Mouse (Mus musculus) kidney, adult 2 months (tissue): ENCODE results near the gene Kcnj15.

Source experiments
- CTCF ChIP-seq: fragments of 200-500 bp; conservative IDR thresholded peaks from 2 replicates; pipeline ENCODE4 v1.5.1; 2011; ENCODE audit warnings: low read depth, mild to moderate bottlenecking, control low read depth, low read length, moderate library complexity, mixed read lengths; ENCODE audit not compliant: insufficient read depth, insufficient read length
- POLR2A ChIP-seq: fragments of 200-500 bp; IDR thresholded peaks from one replicate; pipeline ENCODE4 v1.6.1; 2011; ENCODE audit warnings: low read depth, low read length, control low read depth

DNA sequence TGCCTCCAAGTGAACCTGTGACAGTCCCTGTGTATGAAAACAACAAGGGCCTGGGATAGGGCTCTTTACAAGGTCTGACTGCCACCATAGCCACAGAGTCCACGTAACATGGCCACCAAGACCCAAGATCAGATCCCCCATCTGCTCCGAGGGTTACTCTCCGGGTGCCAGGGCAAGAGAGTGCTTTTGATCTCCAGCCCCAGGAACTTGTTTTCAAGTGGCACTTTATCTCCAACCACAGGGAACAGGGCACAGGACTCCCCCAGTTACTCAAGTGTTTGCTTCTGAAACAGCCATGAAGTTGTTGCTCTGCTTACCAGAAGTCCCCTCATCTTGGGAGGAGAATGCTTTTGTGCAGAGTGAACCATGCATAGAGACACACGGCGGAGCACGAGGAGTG lies 92.0 kb downstream of the Kcnj15 start:
- TF ChIP-seq CTCF (no peak), POLR2A (no peak)
